Mouse (Mus musculus) brain, embryonic 14.5 days (tissue): Measurements from ENCODE around the gene Gm42791.

Experiments
- CTCF ChIP-seq: fragments of 200-500 bp; IDR thresholded peaks from 2 replicates; pipeline ENCODE4 v1.5.1; 2012; ENCODE audit warnings: inconsistent platforms, mild to moderate bottlenecking, moderate library complexity, borderline replicate concordance; ENCODE audit not compliant: insufficient read depth, insufficient read length; ENCODE audit errors: extremely low read depth
- POLR2A ChIP-seq: fragments of 200-500 bp; IDR thresholded peaks from 2 replicates; pipeline ENCODE4 v1.6.1; 2012; ENCODE audit warnings: mild to moderate bottlenecking, inconsistent platforms, borderline replicate concordance; ENCODE audit not compliant: poor library complexity, insufficient read depth, insufficient read length, severe bottlenecking; ENCODE audit errors: extremely low read depth

- TF ChIP-seq CTCF (no peak), POLR2A (no peak)
Observed at GRCm38 (mm10) chr5:148966395-148966794, 28.6 kb downstream of the Gm42791 start.
